Mouse (Mus musculus) stomach, embryonic 14.5 days (tissue): Measurements from ENCODE around the gene Lfng. TPM values are rescaled to one million over a fixed set of nuclear protein-coding genes. Genes with fewer than 3 reads are reported as not detected.

Experiments used
- ATAC-seq: fragments of 200-750 bp; cut with Nextera tagmentation; 2 replicates; pipeline ENCODE4 v1.8.0; 2017; ENCODE audit warnings: low read depth, moderate TSS enrichment; ENCODE audit not compliant: insufficient number of reproducible peaks, insufficient read depth, low FRiP score
- H3K27ac ChIP-seq: fragments of 300-500 bp; sonication (generic); 2 replicates; pipeline ENCODE4 v1.5.1; 2014; ENCODE audit warnings: mild to moderate bottlenecking, low read length, moderate library complexity, mixed read lengths
- H3K27me3 ChIP-seq: fragments of 300-500 bp; sonication (generic); 2 replicates; pipeline ENCODE4 v1.6.1; 2014; ENCODE audit warnings: low read length, control low read depth, mixed read lengths; ENCODE audit not compliant: control insufficient read depth, insufficient read depth
- H3K36me3 ChIP-seq: fragments of 300-500 bp; sonication (generic); 2 replicates; pipeline ENCODE4 v1.6.1; 2014; ENCODE audit warnings: mild to moderate bottlenecking, control low read depth, low read length, moderate library complexity, mixed read lengths; ENCODE audit not compliant: control insufficient read depth, insufficient read depth
- H3K4me1 ChIP-seq: fragments of 300-500 bp; sonication (generic); 2 replicates; pipeline ENCODE4 v1.6.1; 2014; ENCODE audit warnings: low read length, control low read depth, mixed read lengths; ENCODE audit not compliant: control insufficient read depth, insufficient read depth
- H3K4me2 ChIP-seq: fragments of 300-500 bp; sonication (generic); replicated peaks from 2 replicates; pipeline ENCODE4 v1.6.1; 2014; ENCODE audit warnings: low read depth, low read length, control low read depth
- H3K4me3 ChIP-seq: fragments of 300-500 bp; sonication (generic); 2 replicates; pipeline ENCODE4 v1.5.1; 2014; ENCODE audit warnings: low read depth, low read length, control low read depth
- H3K9ac ChIP-seq: fragments of 300-500 bp; sonication (generic); replicated peaks from 2 replicates; pipeline ENCODE4 v1.6.1; 2014; ENCODE audit warnings: low read depth, mild to moderate bottlenecking, control low read depth, low read length, moderate library complexity, mixed read lengths
- H3K9me3 ChIP-seq: fragments of 300-500 bp; sonication (generic); 2 replicates; pipeline ENCODE4 v1.6.1; 2016; ENCODE audit warnings: low read depth, low read length, control low read depth; ENCODE audit not compliant: control insufficient read depth
- WGBS: fragments of 180-500 bp; shearing (Covaris S2); extraction: QIAGEN DNeasy Blood & Tissue Kit; methylation state at CpG from one replicate; pipeline ENCODE4 v1.1.7; 2014; 5-methylcytosine and 5-hydroxymethylcytosine counted together
- polyA plus RNA-seq: library from polyadenylated mRNA; unstranded; fragments of >200 nt; fragmentation: Nextera tagmentation; extraction: Ambion mirVana; gene quantifications from 2 replicates; pipeline ENCODE4 v1.2.1, GENCODE M21; 2014

Gene Lfng
- polyA plus RNA-seq, 1 experiment from 2014 or later, result 22.4 TPM

DNA sequence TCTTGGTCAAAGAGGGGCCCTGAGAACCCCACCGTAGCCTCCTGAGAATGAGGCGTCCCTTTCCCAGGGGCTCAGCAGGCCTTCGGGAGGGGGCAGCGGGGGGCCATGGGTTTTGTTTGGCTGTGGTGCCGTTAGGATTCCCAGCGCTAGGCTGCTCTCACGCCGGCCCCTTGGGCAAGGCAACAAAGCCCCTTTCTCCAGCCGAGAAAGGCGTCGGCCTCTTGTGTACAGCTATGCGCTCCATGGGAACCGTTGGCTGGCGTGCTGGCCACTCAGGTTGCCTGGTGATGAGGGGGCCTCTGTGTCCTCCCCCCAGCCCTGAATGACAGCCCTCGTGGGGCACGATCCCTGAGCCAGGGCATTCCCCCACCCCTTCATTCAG is 1.5 kb downstream of the Lfng start:
- Histone ChIP-seq H3K4me2 (peak overlapping the region; percentile 72), H3K36me3 (peaks cover 11% of the 10 kb centered on the region), H3K4me3 (peak overlapping the region; percentile 64), H3K27me3 (peaks cover 3% of the 10 kb centered on the region; the same call in 1 of the 2 replicates), H3K27ac (peak overlapping the region; percentile 96), H3K9me3 (no peaks in the 10 kb centered on the region), H3K4me1 (peaks cover 45% of the 10 kb centered on the region), H3K9ac (peak overlapping the region; percentile 68)
- 5% methylated on average over 16 of the region's 16 CpGs for WGBS
- no peak for ATAC-seq

- 27% methylated on average over 13 of the region's 13 CpGs for WGBS
- Histone ChIP-seq H3K27ac (peak overlapping the region; percentile 96), H3K9me3 (no peaks in the 10 kb centered on the region), H3K4me1 (peaks cover 45% of the 10 kb centered on the region), H3K9ac (peak overlapping the region; percentile 68; the same call in 1 of the 2 replicates), H3K36me3 (peaks cover 20% of the 10 kb centered on the region), H3K27me3 (peaks cover 3% of the 10 kb centered on the region; the same call in 1 of the 2 replicates), H3K4me3 (peak overlapping the region; percentile 64), H3K4me2 (peak overlapping the region; percentile 72)
- no peak for ATAC-seq
Measured at GRCm38 (mm10) chr5:140609511-140610272, 2.6 kb downstream of the Lfng start.

GRCm38 (mm10) chr5:140610273-140611011 is 3.3 kb downstream of the Lfng start:
- Histone ChIP-seq H3K4me1 (peaks cover 45% of the 10 kb centered on the region), H3K36me3 (peaks cover 23% of the 10 kb centered on the region), H3K9ac (peak overlapping the region; percentile 40), H3K27me3 (peaks cover 3% of the 10 kb centered on the region; the same call in 1 of the 2 replicates), H3K4me3 (peak overlapping the region; percentile 64), H3K4me2 (peak overlapping the region; percentile 72), H3K9me3 (no peaks in the 10 kb centered on the region), H3K27ac (peak overlapping the region; percentile 96)
- WGBS, result 4% methylated on average over 30 of the region's 30 CpGs
- ATAC-seq, result peak; percentile 16

GRCm38 (mm10) chr5:140611021-140611583 is 4.0 kb downstream of the Lfng start:
- WGBS, result 14% methylated on average over 21 of the region's 21 CpGs
- peak; percentile 75 for ATAC-seq

DNA sequence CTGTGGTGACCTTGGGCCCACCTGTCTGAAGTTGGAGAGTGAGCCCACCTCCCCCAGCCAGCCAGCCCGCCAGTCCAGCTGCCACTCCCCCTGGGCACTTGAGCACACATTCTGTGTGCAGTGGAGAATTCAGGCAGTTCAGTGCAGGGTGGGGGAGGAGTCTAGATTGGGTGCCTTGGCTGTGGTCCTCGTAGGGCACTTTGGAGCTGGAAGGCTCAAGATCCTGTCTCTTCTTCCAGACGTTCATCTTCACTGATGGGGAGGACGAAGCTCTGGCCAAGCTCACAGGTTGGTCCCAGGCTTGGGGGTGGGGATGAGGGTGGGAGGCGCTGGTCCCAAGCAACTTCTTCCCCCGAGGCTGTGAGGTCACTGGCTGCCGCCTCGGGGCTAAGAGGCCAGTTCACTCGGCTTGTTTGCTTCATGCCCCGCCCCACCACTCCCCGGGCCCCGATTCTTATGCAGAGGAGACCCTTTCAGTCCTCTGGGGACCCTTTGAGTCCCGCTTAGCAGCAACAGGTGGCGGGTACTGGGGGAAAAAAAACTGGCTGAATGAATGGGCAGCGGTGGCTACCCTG is 4.6 kb downstream of the Lfng start:
- WGBS, result 22% methylated on average over 15 of the region's 15 CpGs
- Histone ChIP-seq H3K4me3 (peak overlapping the region; percentile 64), H3K36me3 (peaks cover 23% of the 10 kb centered on the region), H3K27me3 (peaks cover 3% of the 10 kb centered on the region; the same call in 1 of the 2 replicates), H3K27ac (peak overlapping the region; percentile 96), H3K4me1 (peaks cover 33% of the 10 kb centered on the region), H3K9me3 (no peaks in the 10 kb centered on the region), H3K9ac (peak overlapping the region; percentile 18; the same call in 1 of the 2 replicates), H3K4me2 (peak overlapping the region; percentile 72)
- no peak; the same call in 1 of the 2 replicates for ATAC-seq

More at GRCm38 (mm10) chr5:140611021-140611583, 4.0 kb downstream of the Lfng start:
- peak overlapping the region; percentile 40 for H3K9ac ChIP-seq
- H3K27me3 ChIP-seq, result peaks cover 3% of the 10 kb centered on the region; the same call in 1 of the 2 replicates
- peak overlapping the region; percentile 64; the same call in 1 of the 2 replicates for H3K4me3 ChIP-seq
- H3K4me2 ChIP-seq, result peak overlapping the region; percentile 72
- H3K4me1 ChIP-seq, result peaks cover 39% of the 10 kb centered on the region
- peak overlapping the region; percentile 96 for H3K27ac ChIP-seq
- peaks cover 23% of the 10 kb centered on the region for H3K36me3 ChIP-seq
- no peaks in the 10 kb centered on the region for H3K9me3 ChIP-seq

- Histone ChIP-seq H3K9ac (peak overlapping the region; percentile 18; the same call in 1 of the 2 replicates), H3K27me3 (peaks cover 3% of the 10 kb centered on the region; the same call in 1 of the 2 replicates), H3K27ac (peak overlapping the region; percentile 96), H3K4me2 (peak overlapping the region; percentile 72), H3K9me3 (no peaks in the 10 kb centered on the region), H3K4me1 (peaks cover 30% of the 10 kb centered on the region), H3K36me3 (peaks cover 23% of the 10 kb centered on the region), H3K4me3 (peak overlapping the region; percentile 64)
- no peak for ATAC-seq
- 56% methylated on average over 18 of the region's 18 CpGs for WGBS
Measured at GRCm38 (mm10) chr5:140612191-140612590, 5.1 kb downstream of the Lfng start.

- Histone ChIP-seq H3K4me1 (peaks cover 29% of the 10 kb centered on the region), H3K27me3 (peaks cover 2% of the 10 kb centered on the region; the same call in 1 of the 2 replicates), H3K9ac (no peak overlapping the region), H3K4me2 (no peak overlapping the region), H3K27ac (no peak overlapping the region), H3K36me3 (peaks cover 23% of the 10 kb centered on the region), H3K9me3 (no peaks in the 10 kb centered on the region), H3K4me3 (no peak overlapping the region)
- no peak for ATAC-seq
- 94% methylated on average over 10 of the region's 10 CpGs for WGBS
Measured at GRCm38 (mm10) chr5:140614141-140614540, 7.0 kb downstream of the Lfng start.

GRCm38 (mm10) chr5:140614837-140615236 is 7.7 kb downstream of the Lfng start:
- peaks cover 23% of the 10 kb centered on the region for H3K36me3 ChIP-seq
- H3K27ac ChIP-seq, result no peak overlapping the region
- H3K27me3 ChIP-seq, result no peaks in the 10 kb centered on the region
- no peak overlapping the region for H3K9ac ChIP-seq
- H3K9me3 ChIP-seq, result no peaks in the 10 kb centered on the region
- no peak overlapping the region for H3K4me2 ChIP-seq
- no peak overlapping the region for H3K4me3 ChIP-seq
- H3K4me1 ChIP-seq, result peaks cover 22% of the 10 kb centered on the region
- no peak for ATAC-seq
- WGBS, result 83% methylated on average over 4 of the region's 4 CpGs
